Mouse (Mus musculus): ENCODE data around the gene Gdpgp1. TPM values are rescaled to one million over a fixed set of nuclear protein-coding genes. Genes with fewer than 3 reads are reported as not detected.

The Gdpgp1 gene
- polyA plus RNA-seq, 2 experiments, result 1.1 to 1.3 TPM

GRCm38 (mm10) chr7:80260625-80261371 is 28.1 kb downstream of the Gdpgp1 start, which contains the start of gene Ngrn:
Ngrn (plus strand) TSS chr7:80261215.
- Histone ChIP-seq H3K36me3 (replicated peaks; ENCODE audit: control insufficient read depth, insufficient read depth, low read depth) (peaks cover 24% of the 10 kb centered on the region), H3K4me1 (replicated peaks; ENCODE audit: control insufficient read depth in 2 of 2, insufficient read depth in 2 of 2, low read length in 1 of 2) (peaks cover 7 to 9% of the 10 kb centered on the region in 2 experiments), H3K4me3 (ENCODE audit: insufficient read depth in 1 of 2, low read depth in 2 of 2, low read length in 2 of 2) (peak within 1 kb of the TSS; percentile 88 to 91), H3K9ac (replicated peaks) (peak within 1 kb of the TSS; percentile 85), H3K9me3 (ENCODE audit: control insufficient read depth, low read length) (no peaks in the 10 kb centered on the region), H3K4me2 (ENCODE audit: low read depth) (peak within 1 kb of the TSS; percentile 87), H3K27ac (peak within 1 kb of the TSS; percentile 68), H3K27me3 (ENCODE audit: control insufficient read depth, insufficient read depth, low read length) (no peaks in the 10 kb centered on the region)
- ATAC-seq (ENCODE audit: insufficient read depth), result peak; percentile 86
- 25% methylated on average over 40 of the region's 40 CpGs for WGBS (ENCODE audit: insufficient replicate concordance)
- peak; percentile 23; the same call in 1 of the 2 replicates for TF ChIP-seq EP300 (IDR thresholded peaks at IDR 0.05; ENCODE audit: low read depth)
- TF ChIP-seq CTCF (IDR thresholded peaks at IDR 0.05; ENCODE audit: low read depth), result peak; percentile 59
- peak; percentile 79 to 81 (median 79) for DNase-seq (ENCODE audit: low read depth in 3 of 3, low spot score in 3 of 3)

- H3K9me3 ChIP-seq (ENCODE audit: control insufficient read depth, low read length), result no peaks in the 10 kb centered on the region
- 1% methylated on average over 32 of the region's 32 CpGs for WGBS (ENCODE audit: insufficient replicate concordance)
- DNase-seq (ENCODE audit: low read depth in 3 of 3, low spot score in 3 of 3), result peak in 1 of 3 experiments; percentile 40
- TF ChIP-seq EP300 (IDR thresholded peaks at IDR 0.05; ENCODE audit: low read depth) (no peak), CTCF (IDR thresholded peaks at IDR 0.05; ENCODE audit: low read depth) (no peak)
- peak overlapping the region; percentile 87 for H3K4me2 ChIP-seq (ENCODE audit: low read depth)
- peak overlapping the region; percentile 88 to 91 for H3K4me3 ChIP-seq (ENCODE audit: insufficient read depth in 1 of 2, low read depth in 2 of 2, low read length in 2 of 2)
- H3K27me3 ChIP-seq (ENCODE audit: control insufficient read depth, insufficient read depth, low read length), result no peaks in the 10 kb centered on the region
- peak overlapping the region; percentile 85 for H3K9ac ChIP-seq (replicated peaks)
- H3K4me1 ChIP-seq (replicated peaks; ENCODE audit: control insufficient read depth in 2 of 2, insufficient read depth in 2 of 2, low read length in 1 of 2), result peaks cover 7 to 9% of the 10 kb centered on the region in 2 experiments
- peaks cover 27% of the 10 kb centered on the region for H3K36me3 ChIP-seq (replicated peaks; ENCODE audit: control insufficient read depth, insufficient read depth, low read depth)
- peak; percentile 71 for ATAC-seq (ENCODE audit: insufficient read depth)
- peak overlapping the region; percentile 68 for H3K27ac ChIP-seq
Observed at GRCm38 (mm10) chr7:80261372-80261990, 28.8 kb downstream of the Gdpgp1 start.

GRCm38 (mm10) chr7:80264606-80265005 is 31.9 kb downstream of the Gdpgp1 start:
- Histone ChIP-seq H3K4me3 (ENCODE audit: insufficient read depth in 1 of 2, low read depth in 2 of 2, low read length in 2 of 2) (no peak overlapping the region), H3K36me3 (replicated peaks; ENCODE audit: control insufficient read depth, insufficient read depth, low read depth) (peaks cover 27% of the 10 kb centered on the region), H3K4me1 (replicated peaks; ENCODE audit: control insufficient read depth in 2 of 2, insufficient read depth in 2 of 2, low read length in 1 of 2) (peaks cover 13 to 15% of the 10 kb centered on the region in 2 experiments), H3K9ac (replicated peaks) (no peak overlapping the region), H3K27me3 (ENCODE audit: control insufficient read depth, insufficient read depth, low read length) (no peaks in the 10 kb centered on the region), H3K27ac (no peak overlapping the region), H3K9me3 (ENCODE audit: control insufficient read depth, low read length) (no peaks in the 10 kb centered on the region), H3K4me2 (ENCODE audit: low read depth) (no peak overlapping the region)
- DNase-seq (ENCODE audit: low read depth in 3 of 3, low spot score in 3 of 3) (no peak), ATAC-seq (ENCODE audit: insufficient read depth) (no peak)
- TF ChIP-seq CTCF (IDR thresholded peaks at IDR 0.05; ENCODE audit: low read depth) (no peak), EP300 (IDR thresholded peaks at IDR 0.05; ENCODE audit: low read depth) (no peak)
- 89% methylated on average over 12 of the region's 12 CpGs for WGBS (ENCODE audit: insufficient replicate concordance)

GRCm38 (mm10) chr7:80267764-80268163 is 35.1 kb downstream of the Gdpgp1 start:
- ATAC-seq (ENCODE audit: insufficient read depth), result no peak
- H3K36me3 ChIP-seq (replicated peaks; ENCODE audit: control insufficient read depth, insufficient read depth, low read depth), result peaks cover 27% of the 10 kb centered on the region
- no peaks in the 10 kb centered on the region for H3K27me3 ChIP-seq (ENCODE audit: control insufficient read depth, insufficient read depth, low read length)
- TF ChIP-seq EP300 (IDR thresholded peaks at IDR 0.05; ENCODE audit: low read depth), result no peak
- TF ChIP-seq CTCF (IDR thresholded peaks at IDR 0.05; ENCODE audit: low read depth), result no peak
- H3K9me3 ChIP-seq (ENCODE audit: control insufficient read depth, low read length), result no peaks in the 10 kb centered on the region
- H3K27ac ChIP-seq, result no peak overlapping the region
- WGBS (ENCODE audit: insufficient replicate concordance), result 50% methylated on average over 1 of the region's 1 CpGs
- no peak for DNase-seq (ENCODE audit: low read depth in 3 of 3, low spot score in 3 of 3)
- H3K4me1 ChIP-seq (replicated peaks; ENCODE audit: control insufficient read depth in 2 of 2, insufficient read depth in 2 of 2, low read length in 1 of 2), result peaks cover 10 to 13% of the 10 kb centered on the region in 2 experiments
- no peak overlapping the region for H3K4me2 ChIP-seq (ENCODE audit: low read depth)
- H3K9ac ChIP-seq (replicated peaks), result no peak overlapping the region
- H3K4me3 ChIP-seq (ENCODE audit: insufficient read depth in 1 of 2, low read depth in 2 of 2, low read length in 2 of 2), result no peak overlapping the region
